Mouse (Mus musculus) limb, embryonic 13.5 days (tissue): ENCODE results near the gene Sec1. TPM values are rescaled to one million over a fixed set of nuclear protein-coding genes. Genes with fewer than 3 reads are reported as not detected.

ENCODE experiments used
- ATAC-seq: fragments of 200-750 bp; cut with Nextera tagmentation; 2 replicates; pipeline ENCODE4 v1.8.0; 2017; ENCODE audit warnings: low read depth, moderate number of reproducible peaks, moderate TSS enrichment; ENCODE audit not compliant: low FRiP score
- H3K27ac ChIP-seq: fragments of 300-500 bp; sonication (generic); 2 replicates; pipeline ENCODE4 v1.5.1; 2015; ENCODE audit warnings: inconsistent platforms, mild to moderate bottlenecking, moderate library complexity
- H3K27me3 ChIP-seq: fragments of 300-500 bp; sonication (generic); 2 replicates; pipeline ENCODE4 v1.6.1; 2015; ENCODE audit warnings: mild to moderate bottlenecking, inconsistent platforms
- H3K36me3 ChIP-seq: fragments of 300-500 bp; sonication (generic); 2 replicates; pipeline ENCODE4 v1.6.1; 2015; ENCODE audit warnings: inconsistent platforms, mild to moderate bottlenecking, moderate library complexity
- H3K4me1 ChIP-seq: fragments of 300-500 bp; sonication (generic); 2 replicates; pipeline ENCODE4 v1.6.1; 2015; ENCODE audit warnings: inconsistent platforms
- H3K4me2 ChIP-seq: fragments of 300-500 bp; sonication (generic); replicated peaks from 2 replicates; pipeline ENCODE4 v1.6.1; 2015; ENCODE audit warnings: inconsistent platforms, mild to moderate bottlenecking, moderate library complexity
- H3K4me3 ChIP-seq: fragments of 300-500 bp; sonication (generic); 2 replicates; pipeline ENCODE4 v1.5.1; 2015; ENCODE audit warnings: moderate library complexity, mild to moderate bottlenecking, inconsistent platforms
- H3K9ac ChIP-seq: fragments of 300-500 bp; sonication (generic); 2 replicates; pipeline ENCODE4 v1.6.1; 2015; ENCODE audit warnings: mild to moderate bottlenecking, inconsistent platforms
- H3K9me3 ChIP-seq: fragments of 300-500 bp; sonication (generic); 2 replicates; pipeline ENCODE4 v1.6.1; 2016; ENCODE audit warnings: inconsistent platforms
- WGBS: fragments of 180-500 bp; shearing (Covaris S2); methylation state at CpG from one replicate; pipeline ENCODE4 v1.1.7; 2015; 5-methylcytosine and 5-hydroxymethylcytosine counted together
- polyA plus RNA-seq: library from polyadenylated mRNA; unstranded; fragments of >200 nt; fragmentation: Nextera tagmentation; extraction: Ambion mirVana; gene quantifications from 2 replicates; pipeline ENCODE4 v1.2.1, GENCODE M21; 2015

Gene Sec1
- polyA plus RNA-seq, 1 experiment from 2014 or later, result 0.45 TPM

DNA sequence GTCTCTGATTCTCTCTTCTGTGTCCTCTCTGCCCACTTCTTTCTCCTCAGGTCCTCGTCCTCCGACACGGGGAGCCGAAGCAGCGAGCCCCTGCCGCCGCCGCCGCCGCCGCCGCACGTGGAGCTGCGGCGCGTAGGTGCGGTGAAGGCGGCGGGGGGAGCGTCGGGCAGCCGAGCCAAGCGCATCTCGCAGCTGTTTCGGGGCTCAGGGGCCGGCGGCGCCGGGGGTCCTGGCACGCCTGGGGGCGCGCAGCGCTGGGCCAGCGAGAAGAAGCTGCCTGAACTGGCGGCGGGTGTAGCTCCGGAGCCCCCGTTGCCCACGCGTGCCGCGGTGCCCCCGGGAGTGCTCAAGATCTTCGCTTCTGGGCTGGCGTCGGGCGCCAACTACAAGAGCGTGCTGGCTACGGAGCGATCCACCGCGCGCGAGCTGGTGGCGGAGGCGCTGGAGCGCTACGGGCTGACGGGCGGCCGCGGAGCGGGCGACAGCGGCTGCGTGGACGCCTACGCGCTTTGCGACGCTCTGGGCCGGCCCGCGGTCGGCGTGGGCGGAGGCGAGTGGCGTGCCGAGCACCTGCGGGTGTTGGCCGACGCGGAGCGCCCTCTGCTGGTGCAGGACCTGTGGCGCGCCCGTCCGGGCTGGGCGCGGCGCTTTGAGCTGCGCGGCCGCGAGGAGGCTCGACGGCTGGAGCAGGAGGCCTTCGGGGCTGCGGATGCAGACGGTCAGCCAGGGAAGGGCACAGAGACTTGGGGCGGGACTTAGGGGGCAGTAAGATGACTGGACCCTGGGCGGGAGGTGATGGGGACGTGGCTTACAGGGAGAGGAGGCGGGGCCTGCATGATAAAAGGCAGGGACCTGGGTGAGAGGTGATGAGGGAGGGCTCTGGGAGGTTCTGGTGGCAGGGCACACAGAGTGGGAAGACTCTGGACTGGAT is 65.6 kb downstream of the Sec1 start:
- ATAC-seq, result peak; percentile 81
- no peaks in the 10 kb centered on the region for H3K36me3 ChIP-seq
- WGBS, result 1% methylated on average over 105 of the region's 105 CpGs

More for the DNA sequence above, 65.6 kb downstream of the Sec1 start:
- Histone ChIP-seq H3K9ac (peak overlapping the region; percentile 85), H3K4me2 (peak overlapping the region; percentile 99), H3K9me3 (no peaks in the 10 kb centered on the region), H3K4me1 (peaks cover 14% of the 10 kb centered on the region; the same call in 1 of the 2 replicates), H3K27ac (peak overlapping the region; percentile 76; the same call in 1 of the 2 replicates), H3K27me3 (peaks cover 49% of the 10 kb centered on the region), H3K4me3 (peak overlapping the region; percentile 61)

Other genes starting within 250 kb of the Sec1 start
- gene Ftl1, start 234.5 kb downstream of the Sec1 start, polyA plus RNA-seq, result 5,430 and 5,479 TPM in 2 replicates
- 167 and 170 TPM in 2 replicates for gene Bax, start 227.5 kb downstream of the Sec1 start, polyA plus RNA-seq
- 1.0 and 1.2 TPM in 2 replicates for gene Tulp2, start 212.5 kb downstream of the Sec1 start, polyA plus RNA-seq
- not detected in 2 replicates for gene Gm45808, start 207.6 kb downstream of the Sec1 start, polyA plus RNA-seq
- gene Dhdh, start 205.6 kb downstream of the Sec1 start, polyA plus RNA-seq, result 2.9 and 4.0 TPM in 2 replicates
- gene Nucb1, start 184.0 kb downstream of the Sec1 start, polyA plus RNA-seq, result 215 TPM in 2 replicates
- 27.5 and 28.8 TPM in 2 replicates for gene Ppp1r15a, start 168.1 kb downstream of the Sec1 start, polyA plus RNA-seq
- gene Plekha4, start 168.1 kb downstream of the Sec1 start, polyA plus RNA-seq, result 3.3 and 4.9 TPM in 2 replicates
- 0.43 and 0.98 TPM in 2 replicates for gene Hsd17b14, start 139.5 kb downstream of the Sec1 start, polyA plus RNA-seq
- 55.7 and 59.5 TPM in 2 replicates for gene Bcat2, start 124.2 kb downstream of the Sec1 start, polyA plus RNA-seq
- gene Fgf21, start 78.9 kb downstream of the Sec1 start, polyA plus RNA-seq, result 0.41 and 0.56 TPM in 2 replicates
- 0.29 and 0.47 TPM in 2 replicates for gene Fut1, start 77.1 kb downstream of the Sec1 start, polyA plus RNA-seq
- gene Izumo1, start 72.6 kb downstream of the Sec1 start, polyA plus RNA-seq, result 0.11 TPM in 1 of 2 replicates, not detected in the other
- gene Rasip1, start 66.9 kb downstream of the Sec1 start, polyA plus RNA-seq, result 7.7 and 9.5 TPM in 2 replicates
- 11.4 TPM in 2 replicates for gene Mamstr, start 54.4 kb downstream of the Sec1 start, polyA plus RNA-seq
- gene Fut2, start 28.0 kb downstream of the Sec1 start, polyA plus RNA-seq, result 0.47 and 0.74 TPM in 2 replicates
- gene Ntn5, start 10.4 kb downstream of the Sec1 start, polyA plus RNA-seq, result 0.23 and 0.24 TPM in 2 replicates
- 12.2 and 12.5 TPM in 2 replicates for gene Car11, start 5.4 kb upstream of the Sec1 start, polyA plus RNA-seq
- gene Dbp, start 10.7 kb upstream of the Sec1 start, polyA plus RNA-seq, result 4.5 and 6.2 TPM in 2 replicates
- gene Rpl18, start 21.1 kb upstream of the Sec1 start, polyA plus RNA-seq, result 1,016 and 1,039 TPM in 2 replicates
- 33.4 and 36.0 TPM in 2 replicates for gene Sphk2, start 23.6 kb upstream of the Sec1 start, polyA plus RNA-seq
- 0.61 and 1.0 TPM in 2 replicates for gene Fam83e, start 26.8 kb upstream of the Sec1 start, polyA plus RNA-seq
- gene Spaca4, start 31.4 kb upstream of the Sec1 start, polyA plus RNA-seq, result not detected in 2 replicates
- 4.3 and 4.9 TPM in 2 replicates for gene Lmtk3, start 89.3 kb upstream of the Sec1 start, polyA plus RNA-seq
- gene Sult2b1, start 90.3 kb upstream of the Sec1 start, polyA plus RNA-seq, result 3.1 and 3.7 TPM in 2 replicates
- gene Cyth2, start 120.2 kb upstream of the Sec1 start, polyA plus RNA-seq, result 135 and 137 TPM in 2 replicates
- 2.1 TPM in 2 replicates for gene Kcnj14, start 130.4 kb upstream of the Sec1 start, polyA plus RNA-seq
- gene Grwd1, start 136.5 kb upstream of the Sec1 start, polyA plus RNA-seq, result 69.1 and 71.6 TPM in 2 replicates
- 69.4 and 73.7 TPM in 2 replicates for gene Kdelr1, start 178.4 kb upstream of the Sec1 start, polyA plus RNA-seq
- 0.43 and 0.59 TPM in 2 replicates for gene Grin2d, start 184.0 kb upstream of the Sec1 start, polyA plus RNA-seq
- gene Syngr4, start 202.3 kb upstream of the Sec1 start, polyA plus RNA-seq, result 0.43 and 0.46 TPM in 2 replicates
- gene Tmem143, start 202.5 kb upstream of the Sec1 start, polyA plus RNA-seq, result 4.9 and 5.2 TPM in 2 replicates
- gene Emp3, start 227.0 kb upstream of the Sec1 start, polyA plus RNA-seq, result 181 and 186 TPM in 2 replicates
- gene Ccdc114, start 229.7 kb upstream of the Sec1 start, polyA plus RNA-seq, result 4.1 and 4.8 TPM in 2 replicates